Mouse (Mus musculus) olfactory bulb, adult 2 months (tissue): Measurements from ENCODE around the gene Dnttip1.
A peak's percentile ranks its signal among the peaks of the same experiment; 100 is the strongest.

Experiments
- CTCF ChIP-seq: fragments of 200-500 bp; IDR thresholded peaks from 2 replicates; pipeline ENCODE4 v1.5.1; 2012; ENCODE audit warnings: low read depth, mild to moderate bottlenecking, low read length, moderate library complexity; ENCODE audit not compliant: insufficient read depth
- POLR2A ChIP-seq: fragments of 200-500 bp; IDR thresholded peaks from 2 replicates; pipeline ENCODE4 v1.6.1; 2012; ENCODE audit warnings: mild to moderate bottlenecking, low read depth, low read length, moderate library complexity; ENCODE audit not compliant: insufficient read depth

GRCm38 (mm10) chr2:164793236-164793635, 47.5 kb downstream of the Dnttip1 start:
- TF ChIP-seq CTCF (peak; percentile 20; the same call in 1 of the 2 replicates), POLR2A (no peak)
